Mouse (Mus musculus) adrenal gland, adult 18-20 months (tissue): Measurements from ENCODE around the gene Arhgap35. TPM values are rescaled to one million over a fixed set of nuclear protein-coding genes. Genes with fewer than 3 reads are reported as not detected.
"Not testable (repeated sequence)": the region's sequence is repeated elsewhere in the genome, so short reads cannot be mapped to it uniquely, and the experiment has no call there.

Experiments
- DNase-seq, 2 experiments: peaks; one replicate each; pipeline ENCODE4 v3.0.0; 2021 to 2022; ENCODE audit warnings: low spot score in 2 of 2
- total RNA-seq, 2 experiments: library from RNA; stranded (reverse); gene quantifications; 1 replicate in 1 of 2; 2 replicates in 1 of 2; pipeline ENCODE4 v1.2.3; 2021

Arhgap35 gene
- total RNA-seq, 2 experiments from 2014 or later: 54.3 to 63.1 TPM

DNA sequence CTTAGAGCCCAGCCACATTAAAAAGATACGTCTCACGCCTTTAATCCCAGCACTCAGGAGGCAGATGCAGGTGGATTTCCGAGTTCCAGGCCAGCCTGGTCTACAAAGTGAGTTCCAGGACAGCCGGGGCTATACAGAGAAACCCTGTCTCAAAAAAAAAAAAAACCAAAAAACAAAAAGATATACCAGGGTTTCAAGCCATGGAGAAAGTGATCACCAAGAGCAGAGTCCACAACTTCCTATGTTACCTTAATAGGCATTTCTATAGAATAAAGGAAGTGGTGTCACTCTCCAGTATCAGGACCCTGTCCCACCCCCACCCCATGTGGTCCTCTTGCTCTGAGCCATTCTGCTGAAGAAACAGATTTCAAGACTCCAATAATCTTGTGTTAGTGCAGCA lies 8.0 kb downstream of the Arhgap35 start:
- DNase-seq: not testable (repeated sequence)

DNA sequence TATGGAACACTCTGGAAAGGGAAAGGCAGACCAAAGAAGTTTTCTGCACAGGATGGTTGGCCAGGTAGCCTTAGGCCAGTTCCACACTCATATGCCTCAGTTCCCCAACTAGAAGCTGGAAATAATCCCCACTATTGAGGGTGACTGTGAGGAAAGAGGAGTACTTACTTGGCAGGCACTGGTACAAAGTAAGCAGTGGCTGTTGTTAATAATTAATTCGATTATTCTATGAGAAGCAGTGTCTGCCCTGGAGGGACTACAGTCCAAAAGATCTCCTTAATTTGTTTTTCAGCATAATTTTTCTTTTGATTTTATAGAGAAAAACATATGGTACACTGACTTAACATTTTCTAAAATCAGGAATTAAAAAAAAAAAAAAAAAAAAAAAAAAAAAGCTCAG lies 10.7 kb downstream of the Arhgap35 start:
- DNase-seq: no peak

DNA sequence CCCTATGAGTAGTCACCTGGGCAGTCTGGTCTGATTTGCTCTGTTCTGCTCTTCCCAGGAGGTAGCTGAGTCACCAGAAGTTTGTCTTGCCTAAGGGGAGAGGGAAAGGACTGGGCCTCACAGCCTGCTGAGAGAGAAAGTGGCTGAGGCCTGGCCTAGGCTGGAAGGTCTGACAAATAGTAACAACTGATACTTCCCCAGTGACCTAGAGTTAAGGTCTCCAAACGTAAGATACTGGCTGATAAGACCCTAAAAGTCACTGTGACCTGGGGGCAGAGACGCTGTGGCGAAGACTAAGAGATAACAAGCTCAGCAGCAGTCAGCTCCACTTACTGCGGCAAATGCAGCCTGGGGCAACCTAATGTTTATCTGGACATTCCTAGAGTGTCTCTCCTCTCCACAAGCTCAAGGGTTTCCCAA lies 13.1 kb downstream of the Arhgap35 start:
- no peak for DNase-seq

DNA sequence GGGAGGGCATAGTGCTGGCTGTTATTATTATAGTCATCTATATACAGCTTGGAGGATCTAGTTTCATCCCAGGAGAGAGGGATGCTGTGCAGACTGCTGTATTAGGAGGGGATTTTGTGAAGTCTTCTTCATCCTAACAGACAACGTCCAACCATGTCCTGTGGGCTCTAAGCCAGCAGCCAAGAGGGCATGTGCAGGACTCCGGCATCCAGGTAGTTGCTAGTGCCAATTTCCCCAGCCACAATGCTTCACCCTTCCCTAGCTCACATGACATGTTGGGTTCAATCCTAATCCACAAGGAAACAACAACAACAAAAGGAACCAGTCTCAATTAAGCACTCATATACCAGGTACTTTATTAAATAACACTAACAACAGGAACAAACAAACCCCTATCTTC lies 15.8 kb downstream of the Arhgap35 start:
- no peak for DNase-seq

DNA sequence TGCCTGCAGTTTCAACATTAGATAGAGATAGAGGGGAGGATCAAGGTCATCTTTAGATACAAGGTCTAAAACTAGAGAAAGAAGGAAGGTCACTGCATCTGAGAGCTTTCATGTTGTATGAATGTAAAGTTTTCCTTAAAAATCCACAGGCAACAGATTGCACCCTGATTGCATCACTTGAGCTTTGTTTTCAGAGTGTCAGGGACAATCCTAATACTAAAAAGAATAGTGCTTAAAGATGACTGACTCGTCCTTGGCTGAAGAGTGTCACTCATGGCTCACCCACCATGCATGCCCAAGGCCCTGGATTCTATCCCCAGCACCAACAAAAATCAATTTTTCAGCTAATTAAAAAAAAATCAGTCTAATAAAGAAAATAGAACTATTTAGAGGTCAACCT lies 23.5 kb downstream of the Arhgap35 start:
- no peak for DNase-seq

DNA sequence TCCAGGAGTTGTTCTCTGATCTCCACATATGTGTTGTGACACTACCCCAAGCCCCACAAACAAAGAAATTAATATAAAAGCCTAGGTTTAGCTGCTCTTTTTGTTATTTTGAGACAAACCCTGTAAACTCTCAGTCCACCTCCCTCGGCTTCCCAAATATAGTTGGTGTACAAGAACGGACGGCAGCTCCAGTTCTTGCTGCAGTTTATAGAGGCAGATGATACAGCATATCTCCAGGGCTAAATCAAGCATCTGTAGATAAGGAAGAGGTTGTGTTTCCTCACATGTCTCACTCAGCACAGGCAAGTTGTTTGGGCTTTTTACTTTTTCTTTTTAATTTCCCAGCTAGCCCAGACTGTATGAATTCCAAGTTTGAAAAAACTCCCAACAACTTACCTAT lies 27.1 kb downstream of the Arhgap35 start:
- no peak for DNase-seq

DNA sequence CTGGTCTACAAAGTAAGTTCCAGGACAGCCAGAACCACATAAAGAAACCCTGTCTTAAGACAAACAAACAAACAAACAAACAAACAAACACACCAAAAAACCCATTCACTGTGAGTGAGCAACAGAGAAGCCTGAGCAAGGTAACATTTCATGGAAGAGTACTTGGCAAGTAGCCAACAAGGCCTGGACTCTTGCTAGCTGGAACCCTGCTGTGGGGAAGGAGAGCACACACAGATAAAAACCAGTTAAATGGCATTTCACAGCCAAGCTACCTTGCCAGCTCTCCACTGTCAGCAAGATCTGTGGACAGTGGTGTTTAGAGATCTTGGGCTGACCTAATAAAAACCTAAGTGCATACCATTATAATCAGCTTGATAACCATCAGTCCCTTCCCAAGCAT lies 30.4 kb downstream of the Arhgap35 start:
- DNase-seq: no peak

DNA sequence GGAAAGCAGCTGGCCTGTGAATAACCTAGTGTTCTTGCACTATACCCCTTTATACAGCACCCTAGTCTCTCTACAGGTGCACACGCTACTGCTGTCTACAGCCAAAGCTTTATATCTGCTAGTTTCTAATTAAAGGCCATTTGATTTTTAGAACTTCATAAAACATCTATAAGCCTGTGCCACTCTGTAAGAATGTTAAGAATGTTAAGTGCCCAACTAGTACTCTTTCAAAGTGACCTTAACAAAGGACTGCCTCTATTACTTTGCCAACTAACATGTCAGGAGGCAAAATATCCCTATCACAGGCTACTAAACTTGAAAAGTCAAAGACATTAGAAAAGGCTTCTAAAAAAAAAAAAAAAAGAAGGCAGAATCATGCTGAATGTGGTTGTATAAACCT lies 31.0 kb downstream of the Arhgap35 start:
- DNase-seq: no peak

DNA sequence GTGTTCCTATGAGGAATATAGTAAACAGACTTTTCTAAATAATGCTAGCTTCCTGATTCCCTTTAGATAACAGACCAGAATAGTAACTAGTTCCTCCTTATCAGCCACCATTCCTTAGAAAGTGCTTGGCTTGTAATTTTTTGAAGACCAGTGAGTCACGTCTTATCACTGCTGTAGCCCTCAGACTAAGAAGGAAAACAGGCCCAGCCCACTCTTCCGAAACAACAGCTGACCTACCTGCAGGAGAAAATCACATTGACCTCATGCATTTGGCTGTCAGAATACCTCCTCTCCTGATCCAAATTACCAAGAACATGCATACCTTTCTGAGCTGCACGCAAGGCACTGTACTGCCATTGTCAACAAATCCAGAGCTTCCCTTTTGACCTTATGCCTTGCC lies 32.5 kb downstream of the Arhgap35 start:
- DNase-seq: no peak

DNA sequence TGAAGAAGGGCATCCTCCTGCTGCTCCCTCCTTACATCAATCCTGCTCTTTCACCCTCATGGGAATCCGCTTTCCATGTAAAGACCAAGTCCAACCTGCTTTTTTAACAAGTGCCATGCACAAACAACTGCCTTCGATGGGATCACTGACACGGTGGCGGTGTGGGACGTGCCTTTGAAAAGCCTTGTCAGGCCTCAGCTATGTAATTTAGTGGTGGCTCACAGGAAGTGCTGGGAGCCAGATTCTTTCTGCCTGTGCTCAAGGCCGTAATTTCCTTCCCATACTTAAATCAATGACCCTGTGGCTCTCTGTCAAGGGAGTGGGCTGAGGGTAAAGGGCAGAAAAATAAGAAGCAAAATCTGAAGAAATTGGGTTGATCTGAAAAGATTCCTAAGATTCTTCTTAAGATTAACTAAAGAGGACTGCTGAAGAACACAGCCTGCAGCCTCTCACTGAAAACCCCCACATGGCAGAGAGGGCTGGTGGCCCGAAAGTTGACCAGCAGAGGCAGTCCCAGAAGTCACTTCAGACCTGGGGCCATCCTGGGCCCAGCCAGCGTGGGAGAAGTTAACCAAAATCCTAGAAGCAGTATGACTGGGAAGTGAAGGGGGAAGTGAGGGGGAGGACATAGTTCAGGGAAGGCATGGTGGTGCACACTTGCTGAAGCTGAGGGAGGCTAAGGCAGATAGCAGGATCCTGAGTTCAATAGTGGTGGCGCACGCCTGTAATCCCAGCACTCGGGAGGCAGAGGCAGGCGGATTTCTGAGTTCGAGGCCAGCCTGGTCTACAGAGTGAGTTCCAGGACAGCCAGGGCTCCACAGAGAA lies 33.3 kb downstream of the Arhgap35 start:
- peak; percentile 30 to 35 for DNase-seq

DNA sequence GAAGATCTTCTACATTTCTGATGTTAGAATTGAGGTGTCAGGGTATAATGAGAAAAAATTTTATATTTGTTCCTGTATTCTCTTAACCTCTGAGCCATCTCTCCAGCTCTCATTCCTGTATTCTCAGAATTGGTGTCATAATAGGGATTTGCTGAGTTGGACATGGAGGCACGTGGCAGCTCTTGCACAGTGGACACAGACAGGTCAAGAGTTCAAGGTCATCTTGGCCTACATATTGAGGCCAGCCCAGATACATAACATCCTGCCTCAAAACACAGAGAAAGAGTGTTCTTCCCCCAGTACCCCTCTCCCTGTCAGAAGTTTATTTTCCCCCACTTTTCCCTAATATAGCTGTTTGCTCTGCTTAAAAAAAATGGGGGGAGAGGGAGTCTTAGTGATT lies 38.1 kb downstream of the Arhgap35 start:
- no peak for DNase-seq

DNA sequence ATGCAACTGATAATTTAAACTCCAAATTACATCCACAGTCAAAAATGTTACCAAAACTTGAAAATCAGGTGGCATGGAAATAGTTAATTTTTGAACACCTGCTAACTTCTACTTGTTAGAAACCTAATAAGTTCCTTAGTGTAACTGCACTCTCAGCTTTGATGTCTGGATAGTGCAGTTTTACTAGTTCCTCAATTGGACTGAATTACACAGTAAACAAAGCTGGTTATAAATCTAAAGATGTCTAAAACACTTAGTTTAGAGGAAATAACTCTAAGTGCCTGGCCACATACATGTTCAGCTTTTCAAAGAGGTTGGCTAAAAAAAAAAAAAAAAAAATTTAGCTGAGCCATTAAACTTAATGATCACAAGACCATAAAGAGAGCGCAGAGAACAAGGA lies 43.6 kb downstream of the Arhgap35 start:
- no peak for DNase-seq

DNA sequence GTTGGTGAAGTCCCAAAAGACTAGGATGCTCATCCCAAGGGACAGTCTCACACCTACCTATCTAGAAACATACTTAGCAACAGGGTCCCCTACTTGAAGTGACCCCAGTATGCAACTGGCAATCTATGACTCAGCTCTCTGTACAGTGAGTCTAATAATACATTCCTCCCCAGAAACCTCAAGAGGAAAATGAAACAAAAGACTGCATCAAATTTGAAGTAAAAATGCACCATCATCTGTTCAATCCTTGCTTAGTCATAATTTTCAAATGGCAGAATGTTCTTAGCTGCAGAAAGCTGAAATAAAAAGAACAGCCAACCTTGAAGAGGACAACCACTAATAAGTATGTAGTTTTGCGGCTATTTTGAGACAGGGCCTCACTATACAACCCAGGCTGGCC lies 44.1 kb downstream of the Arhgap35 start:
- no peak for DNase-seq

DNA sequence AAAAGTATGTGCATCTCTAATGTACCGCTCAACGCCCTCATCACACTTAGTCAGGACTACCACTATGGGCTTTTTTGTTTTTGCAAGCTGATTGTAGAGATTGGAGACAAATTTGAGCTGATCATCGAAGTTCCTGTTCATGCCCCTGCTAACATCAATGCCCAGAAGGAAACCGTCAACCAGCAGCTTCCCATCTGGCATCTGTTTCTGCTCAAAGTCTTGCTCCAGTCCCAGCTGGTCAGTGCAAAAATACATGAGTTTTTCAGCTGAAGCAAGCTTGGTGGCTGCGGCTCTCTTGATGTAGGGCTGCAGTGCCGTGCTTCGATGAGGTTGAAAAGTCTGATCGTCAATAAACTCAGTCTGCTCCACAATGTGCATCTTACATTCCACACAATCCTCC lies 50.3 kb downstream of the Arhgap35 start:
- no peak for DNase-seq

DNA sequence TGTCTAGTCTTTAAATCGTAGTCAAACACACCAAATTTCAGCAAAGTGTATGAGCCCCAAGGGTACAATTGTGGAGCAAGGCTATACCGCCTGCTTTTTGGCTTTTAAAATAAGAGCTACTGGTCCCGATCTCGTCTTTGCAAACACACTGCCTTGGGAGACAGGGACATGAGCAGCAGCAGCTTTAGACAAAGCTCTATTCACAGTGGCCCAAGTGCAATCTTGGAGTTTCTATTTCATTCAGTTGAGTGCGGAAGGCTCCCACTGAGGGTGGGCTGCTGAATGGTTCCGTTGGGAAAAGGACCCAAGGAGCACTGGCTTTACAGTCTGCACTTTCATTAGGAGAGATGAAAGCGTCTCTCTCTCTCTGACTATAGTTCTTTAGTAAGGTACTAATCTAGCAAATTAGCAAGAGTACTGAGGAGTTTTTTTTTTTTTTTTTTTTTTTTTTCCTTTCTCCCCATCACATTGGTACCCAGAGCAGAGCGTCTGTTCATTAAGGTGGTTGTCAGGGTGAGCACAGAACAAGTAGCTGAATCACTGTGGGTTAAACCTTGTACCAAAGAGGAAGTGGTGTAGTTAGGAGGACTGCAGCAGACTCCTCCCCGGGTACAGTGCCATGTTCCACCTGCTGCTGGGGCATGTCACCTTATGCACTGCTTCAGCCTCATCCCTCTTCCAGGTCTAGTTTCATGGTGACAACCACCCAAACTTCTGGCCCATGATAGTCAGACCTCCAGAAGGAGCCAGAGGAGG lies 56.8 kb downstream of the Arhgap35 start:
- DNase-seq: no peak

DNA sequence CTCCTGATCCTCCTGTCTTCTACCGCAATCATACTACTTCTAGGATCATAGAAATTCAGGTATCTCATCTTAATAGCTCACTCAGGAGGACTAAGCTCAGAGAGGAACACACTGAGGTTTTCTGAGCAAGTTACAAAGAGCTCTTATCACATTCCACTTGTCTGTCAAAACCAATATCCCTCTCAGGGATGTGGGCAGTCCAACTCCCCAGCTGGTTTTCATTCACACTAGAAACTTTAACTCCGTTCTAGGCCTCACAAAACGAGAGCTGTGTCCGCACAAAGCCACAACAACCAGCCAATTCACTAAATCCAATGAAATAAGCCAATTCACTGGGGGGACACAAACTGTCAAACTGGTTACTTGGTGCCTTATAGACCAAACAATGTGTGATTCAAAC lies 57.5 kb downstream of the Arhgap35 start:
- no peak for DNase-seq

DNA sequence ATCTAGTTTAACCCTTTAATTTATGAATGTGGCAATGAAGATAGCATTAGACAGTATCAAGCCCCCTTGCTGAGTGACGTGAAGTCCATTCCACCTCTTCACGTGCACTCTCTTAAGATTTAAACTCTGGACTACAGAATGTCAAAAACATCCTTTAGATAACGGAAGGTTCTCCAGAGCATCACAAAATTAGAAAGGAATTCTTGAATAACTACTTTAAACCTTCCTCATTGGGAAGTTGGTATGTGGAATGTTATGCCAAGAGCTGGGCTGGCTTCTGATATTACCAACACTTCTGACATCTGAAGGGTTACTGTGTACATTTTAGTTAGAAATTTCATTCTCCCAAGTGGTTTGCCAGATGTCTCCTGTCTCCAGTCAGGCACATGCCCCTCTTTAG lies 60.6 kb downstream of the Arhgap35 start:
- DNase-seq: no peak

DNA sequence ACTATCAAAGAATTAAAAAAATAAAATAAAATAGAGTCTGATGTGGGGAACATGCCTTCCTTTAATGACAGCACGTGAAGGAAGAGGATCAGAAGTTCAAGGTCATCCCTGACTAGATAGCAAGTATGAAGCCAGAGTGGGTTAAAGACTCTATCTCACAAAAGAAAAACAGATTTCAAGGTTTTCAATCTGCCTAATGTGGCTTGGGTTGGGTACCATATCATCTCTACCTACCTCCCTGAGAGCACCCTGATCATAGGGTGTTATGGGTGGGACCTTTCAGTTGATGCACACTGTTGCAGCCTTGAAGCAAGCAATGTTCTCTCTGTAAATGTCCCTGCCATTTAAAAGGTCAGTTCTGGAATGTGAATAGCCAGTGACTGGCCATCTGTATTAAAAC lies 63.2 kb downstream of the Arhgap35 start:
- DNase-seq: no peak

DNA sequence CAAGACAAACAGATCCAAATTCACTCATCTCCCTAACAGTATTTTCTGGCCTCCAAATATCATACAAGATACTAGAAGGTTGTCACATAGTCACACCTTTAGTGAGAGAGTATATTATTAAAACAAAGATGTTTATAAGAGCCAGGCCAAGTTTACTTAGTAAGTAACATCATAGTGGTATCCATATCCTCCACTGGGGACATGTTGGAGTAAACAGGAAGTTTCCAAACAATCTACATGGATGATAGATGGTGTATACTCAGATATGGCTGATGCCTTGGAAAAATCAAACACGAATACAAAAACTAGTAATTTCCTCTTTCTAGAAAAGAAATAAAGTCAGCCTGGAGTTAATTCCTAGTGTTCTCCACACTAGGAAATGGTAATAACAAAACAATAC lies 65.5 kb downstream of the Arhgap35 start:
- no peak for DNase-seq

DNA sequence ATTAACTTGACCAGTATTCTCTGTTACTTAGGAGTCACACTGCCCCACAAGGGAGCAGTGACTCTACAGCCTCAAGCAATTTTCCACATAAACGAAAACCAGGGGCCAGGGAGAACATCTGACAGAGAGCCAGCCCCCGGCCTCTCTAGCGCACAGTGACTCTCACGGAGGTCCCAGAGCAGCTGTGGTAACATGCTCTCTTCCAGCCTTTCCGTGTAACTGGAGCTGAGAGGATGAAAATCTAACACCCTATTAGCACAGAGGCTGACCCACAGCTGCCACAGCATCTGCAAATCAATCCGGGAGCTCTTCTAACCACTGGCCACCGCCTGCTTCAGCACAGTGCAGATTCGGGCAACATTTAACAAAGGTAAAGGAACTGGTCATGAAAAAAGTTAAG lies 70.0 kb downstream of the Arhgap35 start:
- DNase-seq: no peak

DNA sequence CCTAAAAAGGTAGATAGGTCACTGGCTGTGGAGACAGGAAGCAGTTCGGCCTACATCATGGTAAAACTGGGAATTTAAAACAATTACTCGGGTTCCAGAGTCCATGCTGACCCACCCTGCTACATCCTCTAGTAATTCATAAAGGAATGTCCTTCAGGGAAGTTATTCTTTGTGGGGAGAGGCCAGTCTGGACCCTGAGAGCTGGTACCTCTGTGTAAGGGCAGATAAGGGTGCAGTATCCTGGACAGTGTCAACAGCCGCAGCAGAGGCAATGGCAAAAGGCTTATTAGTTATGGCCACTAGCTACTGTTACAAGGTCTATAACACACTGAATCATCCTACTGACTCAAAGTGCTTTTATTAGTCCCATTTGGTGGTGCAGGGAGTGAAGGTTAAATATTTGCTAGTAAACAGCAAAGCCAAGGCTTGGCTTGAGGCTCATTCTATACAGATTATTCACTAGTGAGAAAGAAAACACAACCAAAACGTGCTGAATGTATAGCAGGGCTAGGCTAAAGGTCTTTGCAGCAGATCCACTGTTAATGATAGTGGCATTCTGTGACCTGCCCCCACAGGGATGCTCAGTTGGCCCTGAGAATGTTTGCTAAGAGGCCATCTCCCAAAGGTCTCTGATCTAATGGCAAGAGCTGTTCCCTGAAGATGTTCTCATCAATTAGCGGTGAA lies 77.4 kb downstream of the Arhgap35 start:
- no peak for DNase-seq

DNA sequence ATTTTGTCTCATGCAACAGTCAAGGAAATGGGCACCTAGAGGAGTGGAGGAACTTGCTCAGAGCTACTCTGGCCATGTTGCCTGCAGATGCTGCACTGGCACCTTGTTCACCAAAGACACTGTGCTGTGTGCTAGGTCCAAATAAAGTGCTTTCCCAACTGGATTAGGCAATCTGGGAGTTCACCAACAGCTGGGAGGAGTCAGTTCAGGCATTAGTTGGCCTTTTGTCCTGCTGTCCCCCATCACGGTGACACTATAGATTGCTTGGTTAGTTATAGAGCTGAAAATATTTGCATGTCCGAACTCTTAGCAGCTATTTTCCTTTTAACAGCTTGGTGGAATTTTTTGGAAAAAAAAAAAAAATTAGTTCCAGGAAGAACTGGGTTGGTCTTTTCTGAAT lies 88.8 kb downstream of the Arhgap35 start:
- no peak for DNase-seq
